Mouse (Mus musculus) liver, adult (tissue): Measurements from ENCODE around the gene Pprc1.

Source experiments
- GATA4 ChIP-seq: IDR thresholded peaks from 2 replicates; pipeline ENCODE4 v1.6.1; 2014; ENCODE audit warnings: mild to moderate bottlenecking, low read length; ENCODE audit not compliant: insufficient replicate concordance

Pprc1 gene

GRCm38 (mm10) chr19:46044271-46044992, at the start of gene Pprc1:
Gene Pprc1 (plus strand): TSS chr19:46044886.
- no peak for TF ChIP-seq GATA4

DNA sequence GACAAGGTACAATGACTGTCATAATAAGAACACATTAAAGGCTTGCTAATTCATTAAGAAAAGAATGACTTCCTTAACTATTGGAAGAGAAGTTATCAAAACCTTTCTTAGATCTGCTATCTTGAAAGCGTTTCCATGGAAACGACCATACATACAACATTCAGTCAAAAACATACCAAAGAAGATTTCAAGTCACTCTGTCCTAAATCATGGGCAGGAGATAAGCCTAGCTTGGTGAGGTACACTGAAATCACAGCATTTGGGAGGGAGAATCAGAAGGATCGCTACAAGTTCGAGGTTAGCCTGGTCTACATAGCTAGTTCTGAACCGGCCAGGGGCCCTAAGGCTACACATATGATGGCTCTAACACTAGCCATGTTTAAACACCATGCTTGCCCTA, 47.3 kb upstream of the Pprc1 start:
- no peak for TF ChIP-seq GATA4

DNA sequence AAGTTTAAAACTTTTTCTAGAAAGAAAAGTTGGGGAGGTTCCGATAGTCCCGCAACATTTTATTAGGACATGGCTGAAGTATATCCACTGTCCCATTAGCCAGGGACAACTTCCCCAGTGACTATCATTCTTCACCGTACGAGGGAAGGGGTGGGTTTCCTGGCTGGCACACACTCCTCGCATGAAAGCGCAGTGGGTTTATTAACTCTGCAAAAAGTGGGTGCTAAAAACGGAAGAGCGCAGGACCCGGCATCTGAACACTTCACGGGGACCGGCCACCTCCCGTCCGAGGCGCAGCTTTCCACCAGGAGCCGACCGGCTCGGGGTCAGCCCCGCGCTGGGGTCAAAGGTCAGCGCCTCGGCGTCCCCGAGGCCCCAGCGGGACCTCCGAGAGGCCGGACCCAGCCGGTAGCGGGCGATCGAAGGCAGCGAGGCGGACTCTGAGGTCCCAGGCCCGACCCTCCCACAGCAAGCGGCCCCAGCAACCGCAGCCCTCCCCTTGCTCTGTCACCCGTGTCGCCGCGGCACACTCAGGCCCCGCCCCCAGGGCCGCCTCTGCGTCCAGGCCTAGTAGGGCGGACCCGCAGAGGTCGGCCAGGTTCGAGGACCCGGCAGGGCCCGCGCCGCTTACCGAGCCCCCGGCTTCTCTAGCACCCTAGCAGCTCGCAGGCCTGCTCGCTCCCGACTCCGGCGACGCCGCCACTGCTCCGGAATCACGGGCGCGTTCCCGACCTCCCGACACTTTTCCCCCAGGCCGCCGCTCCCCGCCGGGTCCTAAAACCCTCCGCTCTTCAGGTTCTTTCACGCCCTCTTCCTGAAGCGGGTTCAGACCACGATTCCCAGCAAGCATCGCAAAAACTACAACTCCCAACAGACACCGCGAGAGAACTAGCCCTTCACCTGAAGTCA, 46.6 kb upstream of the Pprc1 start, which contains the start of gene Armh3:
TSS of gene Armh3 (minus strand) at position 704 of the 909 bp plus-strand sequence.
- TF ChIP-seq GATA4 = peak; percentile 19; the same call in 1 of the 2 replicates

- TF ChIP-seq GATA4 = no peak
These were observed 45.9 kb upstream of the Pprc1 start for GRCm38 (mm10) chr19:45998694-45999217.

- TF ChIP-seq GATA4 = no peak
These were observed 45.3 kb upstream of the Pprc1 start for GRCm38 (mm10) chr19:45999378-45999777.

DNA sequence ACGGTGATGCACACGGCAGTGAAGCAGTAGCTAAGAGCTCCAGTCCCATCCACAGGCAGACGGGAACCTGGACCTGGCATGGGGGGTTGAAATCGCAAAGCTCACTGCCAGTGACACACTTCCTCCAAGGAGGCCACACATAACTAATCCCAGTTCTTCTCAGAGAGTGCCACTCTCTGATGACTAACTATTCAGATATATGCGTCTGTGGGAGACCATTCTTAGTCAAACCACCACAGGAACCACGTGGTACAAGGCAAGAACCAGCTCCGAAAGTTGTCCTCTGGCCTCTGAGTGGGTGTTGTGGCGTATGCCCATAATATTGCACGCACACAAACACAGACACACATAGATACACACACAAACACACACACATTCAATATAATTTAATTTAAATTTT, 42.4 kb upstream of the Pprc1 start:
- no peak for TF ChIP-seq GATA4

GRCm38 (mm10) chr19:46003371-46004226, 41.1 kb upstream of the Pprc1 start, which contains the start of gene Hps6:
Gene Hps6 (plus strand): TSS chr19:46003508.
- TF ChIP-seq GATA4 = peak; percentile 30; the same call in 1 of the 2 replicates

- TF ChIP-seq GATA4 = no peak
These were observed 39.7 kb upstream of the Pprc1 start for GRCm38 (mm10) chr19:46004814-46005466.

GRCm38 (mm10) chr19:46005680-46006079, 39.0 kb upstream of the Pprc1 start:
- no peak for TF ChIP-seq GATA4

DNA sequence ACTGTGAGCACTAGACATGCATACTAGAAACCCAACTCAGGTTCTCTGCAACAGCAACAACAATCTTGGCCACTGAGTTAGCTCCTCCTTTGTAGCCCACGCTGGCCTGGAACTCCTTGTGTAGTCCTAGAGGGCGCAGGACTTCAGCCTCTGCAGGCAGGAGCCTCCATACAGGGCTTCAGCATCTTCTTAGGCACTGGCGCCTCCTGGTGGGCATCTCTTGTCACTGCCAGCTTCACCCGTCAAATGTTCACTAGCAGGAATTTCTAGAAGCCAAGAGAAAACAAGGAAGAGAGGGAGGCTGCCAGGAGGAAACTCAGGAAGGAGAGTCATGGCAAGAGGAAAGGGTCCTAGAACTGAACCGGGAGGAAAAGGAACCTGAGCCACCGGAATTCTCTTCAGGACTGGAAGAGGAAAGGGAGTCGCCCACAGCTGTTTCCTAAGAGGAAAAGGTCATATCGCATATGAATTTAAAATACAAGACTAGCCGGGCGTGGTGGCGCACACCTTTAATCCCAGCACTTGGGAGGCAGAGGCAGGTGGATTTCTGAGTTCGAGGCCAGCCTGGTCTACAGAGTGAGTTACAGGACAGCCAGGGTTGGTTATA, 30.0 kb upstream of the Pprc1 start:
- TF ChIP-seq GATA4 = no peak

DNA sequence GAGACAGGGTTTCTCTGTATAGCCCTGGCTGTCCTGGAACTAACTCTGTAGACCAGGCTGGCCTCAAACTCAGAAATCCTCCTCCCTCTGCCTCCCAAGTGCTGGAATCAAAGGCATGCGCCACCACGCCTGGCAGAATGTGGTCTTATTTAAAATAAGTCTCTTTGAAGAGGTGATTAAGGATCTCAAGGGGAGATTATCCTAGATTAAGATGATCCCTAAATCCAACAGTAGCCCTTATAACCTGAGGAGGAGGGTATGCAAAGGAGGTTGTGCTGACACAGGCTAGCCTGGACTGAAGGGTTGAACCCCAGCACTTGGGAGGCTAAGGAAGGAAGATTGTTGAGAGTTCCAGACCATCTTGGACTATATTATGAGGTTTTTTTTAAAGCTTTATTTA, 28.7 kb upstream of the Pprc1 start:
- no peak for TF ChIP-seq GATA4

- TF ChIP-seq GATA4 = no peak
These were observed 19.7 kb upstream of the Pprc1 start for GRCm38 (mm10) chr19:46024959-46025358.

- TF ChIP-seq GATA4 = no peak
These were observed 18.1 kb upstream of the Pprc1 start for GRCm38 (mm10) chr19:46026567-46026966.
